Mouse (Mus musculus): ENCODE measurements around the gene Gm17067. TPM values are rescaled to one million over a fixed set of nuclear protein-coding genes. Genes with fewer than 3 reads are reported as not detected.

Gm17067 gene
- under 1 TPM in 1 of 2 experiments, not detected in 1; 0.16 TPM for polyA plus RNA-seq (2017; shearing (Covaris generic))

GRCm38 (mm10) chr7:42726917-42727316 is at the start of gene Gm17067:
Gene Gm17067 (minus strand): TSS chr7:42727017.

GRCm38 (mm10) chr7:42692362-42693158 is 34.3 kb downstream of the Gm17067 start, which contains the start of gene Zfp975:
Gene Zfp975 (minus strand): TSS chr7:42692742.

Other genes starting within 250 kb of the Gm17067 start
- gene Zfp141, start 221.3 kb downstream of the Gm17067 start, polyA plus RNA-seq (2017; shearing (Covaris generic)) = 10 to 100 TPM; 22.8 to 24.2 TPM
- gene Gm21028, start 148.4 kb downstream of the Gm17067 start, polyA plus RNA-seq (2017; shearing (Covaris generic)) = not detected
- not detected for gene Zfp977, start 134.5 kb downstream of the Gm17067 start, polyA plus RNA-seq (2017; shearing (Covaris generic))
- gene Zfp976, start 84.4 kb downstream of the Gm17067 start, polyA plus RNA-seq (2017; shearing (Covaris generic)) = under 1 TPM in 1 of 2 experiments, not detected in 1; 0.39 TPM
- gene Zfp975, start 34.3 kb downstream of the Gm17067 start, polyA plus RNA-seq (2017; shearing (Covaris generic)) = 1 to 10 TPM; 2.0 to 2.6 TPM
- under 1 TPM in 1 of 2 experiments, not detected in 1; 0.06 TPM for gene Vmn2r62, start 66.5 kb upstream of the Gm17067 start, polyA plus RNA-seq (2017; shearing (Covaris generic))
- not detected for gene Gm2381, start 140.2 kb upstream of the Gm17067 start, polyA plus RNA-seq (2017; shearing (Covaris generic))
- gene Vmn2r63, start 206.8 kb upstream of the Gm17067 start, polyA plus RNA-seq (2017; shearing (Covaris generic)) = under 1 TPM; 0.04 to 0.12 TPM